Mouse (Mus musculus) spleen, postnatal 36 days (tissue): Measurements from ENCODE around the gene Pum2.
A peak's percentile ranks its signal among the peaks of the same experiment; 100 is the strongest.
"Not testable (repeated sequence)": the region's sequence is repeated elsewhere in the genome, so short reads cannot be mapped to it uniquely, and the experiment has no call there.

ENCODE experiments used
- DNase-seq, 2 experiments: peaks; one replicate each; pipeline ENCODE4 v3.0.0; 2022; ENCODE audit warnings: low spot score in 2 of 2, mixed read lengths in 1 of 2

Pum2 gene

DNA sequence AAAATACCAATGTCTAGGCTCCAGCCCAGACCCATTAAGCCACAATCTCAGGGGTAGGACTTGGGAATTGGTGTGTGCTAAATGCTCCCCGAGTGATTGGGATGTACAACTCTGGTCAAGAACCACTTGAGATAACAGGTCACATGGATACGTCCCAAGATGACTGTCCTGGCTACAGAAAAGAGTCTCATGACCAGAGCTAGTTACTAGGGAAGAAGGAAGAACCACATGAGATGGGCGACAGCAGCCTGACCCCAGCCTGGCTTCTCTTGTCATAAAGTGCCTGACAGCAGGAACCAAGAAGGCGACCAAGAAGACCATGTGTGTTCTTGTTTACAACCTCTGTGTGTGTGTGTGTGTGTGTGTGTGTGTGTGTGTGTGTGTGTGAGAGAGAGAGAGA lies 4.5 kb upstream of the Pum2 start:
- no peak for DNase-seq

DNA sequence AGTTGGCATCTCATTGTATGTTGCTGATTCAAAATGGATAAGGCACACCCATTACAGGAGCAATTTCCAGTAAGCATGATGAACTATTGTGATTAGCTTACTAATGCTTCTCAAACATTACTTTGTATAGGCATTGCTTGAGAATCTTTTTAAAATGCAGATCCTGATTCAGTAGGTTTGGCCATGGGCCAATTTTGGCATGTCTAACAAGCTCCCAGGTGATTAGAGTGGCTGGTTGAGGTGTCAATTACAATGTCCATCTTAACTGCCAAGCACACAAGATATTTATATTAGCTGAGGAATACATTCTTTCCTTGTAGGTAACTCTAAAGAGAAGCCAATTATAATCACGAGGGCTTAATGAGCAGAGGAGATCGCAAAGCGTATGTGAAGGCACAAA lies 4.1 kb upstream of the Pum2 start:
- no peak for DNase-seq

DNA sequence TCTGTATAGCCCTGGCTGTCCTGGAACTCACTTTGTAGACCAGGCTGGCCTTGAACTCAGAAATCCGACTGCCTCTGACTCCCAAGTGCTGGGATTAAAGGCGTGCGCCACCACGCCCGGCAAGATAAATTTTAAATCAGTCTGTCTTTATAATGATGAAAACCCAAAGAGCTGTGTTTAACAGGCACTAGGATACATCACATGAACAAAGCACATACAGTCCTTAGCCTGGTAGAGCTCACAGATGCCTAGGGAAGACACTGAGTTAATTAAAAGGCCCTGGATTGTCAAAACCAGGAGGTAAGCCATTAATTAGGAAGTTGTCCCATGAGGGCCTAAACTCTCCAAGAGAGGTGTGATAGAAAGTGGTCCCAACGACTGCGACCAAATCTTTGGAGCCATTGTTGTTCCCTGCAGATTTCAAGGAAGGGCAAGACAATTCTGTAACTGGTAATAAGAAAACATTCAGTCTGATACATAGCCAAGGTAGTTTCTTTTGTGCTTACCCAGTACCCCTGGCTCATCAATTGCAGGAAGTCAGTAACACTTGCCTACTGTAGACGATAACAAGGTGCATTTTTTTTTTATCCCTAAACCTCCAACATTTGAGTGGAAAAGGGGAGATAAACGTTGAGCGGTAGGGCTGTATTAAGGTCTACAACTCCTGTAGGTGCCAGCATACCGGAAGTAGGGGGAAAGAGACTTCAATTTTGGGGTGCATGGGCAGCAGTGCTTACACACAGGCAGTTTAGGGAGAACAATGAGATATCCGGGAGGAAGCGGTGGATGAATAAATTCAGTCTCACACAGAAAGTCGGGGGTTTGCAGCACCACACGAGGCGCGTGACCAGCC lies 587 bp upstream of the Pum2 start:
- no peak for DNase-seq

DNA sequence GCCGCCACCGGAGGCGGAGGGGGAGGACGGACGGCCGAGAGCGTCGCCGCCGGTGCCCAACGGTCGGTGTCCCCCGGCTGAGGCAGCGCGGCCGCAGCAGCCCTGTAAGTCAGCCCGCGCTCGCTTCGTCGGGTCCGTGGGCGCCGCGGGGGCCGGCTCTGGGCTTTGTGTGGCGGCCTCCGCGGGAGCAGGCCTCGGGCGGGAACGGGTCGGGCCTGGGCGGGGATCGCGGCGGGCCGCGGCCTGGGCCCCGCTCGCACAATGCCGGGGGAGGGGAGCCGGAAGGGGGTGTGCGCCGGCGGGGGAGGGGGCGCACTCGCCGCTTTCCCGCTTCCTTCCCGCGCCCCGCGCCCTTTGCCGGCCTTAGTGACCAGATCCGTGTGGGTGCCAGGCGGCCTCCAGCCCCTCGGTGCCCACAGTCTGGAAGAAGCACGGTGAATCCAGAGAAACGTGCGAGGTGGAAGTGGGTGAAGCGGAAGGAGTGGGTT lies 487 bp downstream of the Pum2 start:
- peak; percentile 54 to 58 for DNase-seq

DNA sequence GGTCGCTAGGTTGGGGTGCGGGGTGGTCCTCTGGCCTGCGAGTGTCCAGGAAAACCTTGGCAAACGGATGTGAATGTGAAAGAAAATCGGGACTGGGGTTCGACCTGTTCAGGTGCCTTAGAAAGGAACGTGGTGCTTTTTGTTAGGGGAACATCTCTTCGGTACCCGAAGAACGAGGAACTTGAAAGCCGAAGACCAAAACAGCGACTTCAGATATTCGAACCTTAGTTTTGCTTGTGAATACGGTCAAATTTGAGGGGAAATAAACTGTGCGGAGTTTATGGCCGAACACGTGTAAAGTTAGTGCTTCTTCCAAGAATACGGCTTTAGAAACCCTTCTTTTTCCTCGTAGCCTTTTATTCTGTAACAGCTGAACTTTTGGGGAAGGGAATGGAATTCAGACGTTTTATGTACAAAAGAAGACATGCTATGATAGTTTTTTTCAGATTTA lies 982 bp downstream of the Pum2 start:
- peak; percentile 19 to 27 for DNase-seq

DNA sequence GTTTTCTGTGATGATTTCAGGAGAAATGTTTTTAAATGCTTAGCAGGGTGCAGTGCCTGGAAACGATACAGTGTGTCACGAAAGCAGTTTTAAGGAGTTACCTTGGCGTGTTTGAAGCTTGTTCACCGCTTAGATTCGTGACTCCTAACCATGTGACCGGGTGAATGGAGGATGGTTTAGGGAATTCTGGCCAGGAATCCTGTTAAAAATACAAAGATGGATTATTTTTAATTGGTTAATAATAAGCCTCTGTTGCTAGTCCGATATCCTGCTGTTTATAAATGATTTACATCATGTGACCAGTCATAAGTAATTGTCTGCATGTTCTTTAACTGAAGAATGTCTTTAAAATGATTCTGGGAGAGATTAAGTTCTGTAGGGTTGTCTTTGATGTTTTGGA lies 1.4 kb downstream of the Pum2 start:
- no peak for DNase-seq

DNA sequence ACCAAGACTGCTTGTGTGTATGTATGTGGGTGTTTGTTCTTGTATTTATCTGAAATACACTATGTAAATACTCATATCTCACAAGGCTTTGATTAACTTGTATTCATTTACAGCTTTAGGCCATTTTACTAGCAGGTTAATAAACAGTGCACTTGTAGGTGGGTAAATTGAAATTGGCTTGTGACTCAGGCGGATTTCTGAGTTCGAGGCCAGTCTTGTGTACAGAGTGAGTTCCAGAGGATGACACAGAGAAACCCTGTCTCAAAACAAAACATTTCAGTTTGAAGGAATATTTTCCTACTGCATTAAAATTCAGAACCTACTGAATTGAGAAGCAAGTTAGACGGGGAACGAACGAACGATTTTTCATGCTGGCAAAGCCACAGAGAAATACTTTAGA lies 2.4 kb downstream of the Pum2 start:
- no peak for DNase-seq

DNA sequence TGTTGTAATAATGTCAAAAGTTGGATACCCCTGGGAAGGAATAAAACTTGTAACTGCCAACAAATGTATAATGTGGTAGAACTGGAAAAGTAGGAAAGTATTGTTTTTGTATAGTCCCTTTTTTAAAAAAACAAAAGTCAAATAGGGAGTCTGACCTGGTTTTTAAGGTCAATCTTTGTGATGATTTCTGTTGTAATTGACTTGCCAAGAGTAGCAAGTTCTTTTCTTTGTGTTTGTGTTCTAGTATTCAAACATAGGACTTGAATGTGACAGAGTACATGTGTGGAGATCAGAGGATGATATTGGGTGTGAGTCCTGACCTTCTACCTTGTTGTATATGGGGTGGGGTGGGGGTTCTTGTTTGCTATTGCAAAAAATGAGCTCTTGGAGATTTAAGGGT lies 4.0 kb downstream of the Pum2 start:
- no peak for DNase-seq

DNA sequence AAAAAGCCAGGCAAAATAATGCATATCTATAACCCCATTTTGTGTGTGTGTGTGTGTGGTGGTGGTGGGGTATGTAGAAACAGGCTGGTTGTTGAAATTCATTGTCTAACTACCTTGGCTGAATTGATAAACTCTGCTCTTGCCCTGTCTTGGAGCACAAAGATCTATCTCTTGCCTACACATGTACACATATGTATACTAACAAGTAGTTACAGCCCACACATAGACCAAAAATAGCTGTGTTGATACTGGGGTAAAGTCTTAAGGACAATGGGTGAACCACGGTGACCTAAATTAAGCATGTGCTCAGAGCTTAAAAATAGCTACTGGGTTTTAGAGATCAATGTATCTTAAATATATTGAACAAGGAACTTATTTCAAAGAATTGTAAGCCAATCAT lies 10.3 kb downstream of the Pum2 start:
- DNase-seq: no peak

DNA sequence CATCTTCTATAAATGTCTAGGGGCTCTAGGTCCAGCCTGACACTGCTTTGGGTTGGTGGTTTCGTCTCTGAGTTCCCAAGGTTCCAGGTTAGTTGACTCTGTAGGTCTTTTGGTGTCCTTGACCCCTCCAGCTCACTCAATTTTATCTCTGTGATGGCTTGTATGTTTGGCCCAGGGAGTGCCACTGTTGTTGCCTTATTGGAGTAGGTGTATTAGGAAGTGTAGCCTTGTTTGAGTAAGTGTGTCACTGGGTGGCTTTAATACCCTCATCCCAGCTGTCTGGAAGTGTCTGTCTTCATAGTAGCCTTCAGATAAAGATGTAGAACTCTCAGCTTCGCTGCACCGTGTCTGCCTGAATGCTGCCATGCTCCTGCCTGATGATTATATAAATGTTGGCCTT lies 11.1 kb downstream of the Pum2 start:
- DNase-seq: no peak

DNA sequence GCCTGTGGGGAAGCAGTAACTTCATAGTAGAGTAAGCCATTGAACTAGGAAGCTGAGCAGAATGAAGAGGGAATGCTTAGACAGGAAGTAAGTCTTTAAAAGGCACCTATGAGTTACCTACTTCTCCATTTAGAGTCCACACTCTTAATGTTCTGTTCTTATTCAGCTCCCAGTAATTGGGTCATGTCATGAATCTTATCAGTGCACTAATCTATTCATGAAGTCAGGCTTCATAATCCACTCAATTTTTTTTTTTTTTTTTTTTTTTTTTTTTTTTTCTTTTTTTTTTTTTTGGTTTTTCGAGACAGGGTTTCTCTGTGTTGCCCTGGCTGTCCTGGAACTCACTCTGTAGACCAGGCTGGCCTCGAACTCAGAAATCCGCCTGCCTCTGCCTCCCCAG lies 15.9 kb downstream of the Pum2 start:
- DNase-seq: not testable (repeated sequence)

DNA sequence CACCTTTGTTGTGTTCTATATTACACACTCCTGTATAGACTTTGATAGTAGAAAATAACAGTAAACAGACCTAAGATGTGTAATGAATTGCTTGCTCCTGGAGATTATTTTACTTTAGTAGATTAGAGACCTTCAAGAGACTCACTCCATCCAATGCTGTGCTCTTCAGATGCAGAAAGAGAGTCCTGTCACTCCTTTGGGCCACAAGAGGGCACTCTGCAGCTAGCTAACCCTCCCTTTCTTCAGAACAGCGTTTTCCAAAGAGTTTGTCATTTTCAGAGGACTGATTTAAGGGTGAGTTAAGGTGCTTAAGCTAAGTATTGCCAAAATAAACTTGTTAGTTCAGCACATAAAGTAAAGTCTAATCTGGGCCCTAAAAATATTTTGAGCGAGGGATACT lies 25.0 kb downstream of the Pum2 start:
- DNase-seq: peak; percentile 33 to 35

DNA sequence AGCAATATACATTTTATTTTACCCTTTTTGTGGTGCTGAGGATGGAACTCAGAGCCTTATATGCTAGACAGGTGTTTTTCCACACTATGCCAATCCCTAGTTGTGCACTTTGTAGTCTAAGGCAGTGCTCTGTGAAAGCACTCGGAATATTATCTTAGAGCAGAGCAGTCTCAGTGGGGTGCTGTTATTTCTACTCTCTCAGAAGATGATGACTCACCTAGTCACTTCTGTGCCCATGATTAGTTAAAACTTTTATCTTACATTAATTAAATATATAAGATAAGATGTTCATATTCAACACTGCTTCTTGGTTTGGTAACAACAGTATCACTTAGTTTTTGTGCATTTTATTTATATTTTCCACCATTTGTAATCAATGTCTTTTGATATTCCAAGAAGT lies 30.1 kb downstream of the Pum2 start:
- no peak for DNase-seq

DNA sequence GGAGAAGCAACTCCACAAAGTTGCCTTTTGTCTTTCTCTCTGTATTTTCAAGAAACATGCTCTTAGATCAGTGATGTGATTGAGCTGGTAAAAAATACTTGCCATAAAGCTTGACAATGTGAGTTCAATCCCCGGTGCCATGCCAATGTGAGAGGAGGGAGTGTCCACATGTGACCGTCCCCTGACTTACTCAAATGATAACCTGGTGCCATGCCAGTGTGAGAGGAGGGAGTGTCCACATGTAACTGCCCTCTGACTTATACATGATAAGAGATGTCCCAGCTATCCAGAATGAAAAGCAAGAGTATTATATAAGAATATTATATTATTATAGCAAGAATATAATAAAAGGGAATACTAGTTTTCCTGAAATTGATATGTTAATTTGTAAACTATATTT lies 34.9 kb downstream of the Pum2 start:
- peak in 1 of 2 experiments; percentile 40 for DNase-seq

DNA sequence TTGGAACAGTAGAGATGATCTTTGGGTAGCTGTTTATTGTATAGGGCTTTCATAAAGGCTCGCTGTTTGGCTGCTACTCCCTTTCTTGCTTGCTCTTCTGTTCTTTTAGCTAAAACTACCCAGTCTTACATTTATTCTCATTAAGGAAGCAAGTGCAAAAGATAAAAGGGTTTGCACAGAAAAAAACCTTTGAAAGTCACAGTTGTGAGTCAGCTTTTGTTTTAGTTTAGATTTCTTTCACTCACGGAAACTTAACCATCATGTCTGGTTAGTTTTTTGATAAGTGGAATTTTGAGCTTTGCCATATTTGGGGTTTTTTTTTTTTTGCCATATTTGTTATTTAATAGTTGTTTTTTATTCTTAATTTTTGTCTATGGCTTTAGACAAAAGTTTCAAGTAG lies 38.7 kb downstream of the Pum2 start:
- no peak for DNase-seq

DNA sequence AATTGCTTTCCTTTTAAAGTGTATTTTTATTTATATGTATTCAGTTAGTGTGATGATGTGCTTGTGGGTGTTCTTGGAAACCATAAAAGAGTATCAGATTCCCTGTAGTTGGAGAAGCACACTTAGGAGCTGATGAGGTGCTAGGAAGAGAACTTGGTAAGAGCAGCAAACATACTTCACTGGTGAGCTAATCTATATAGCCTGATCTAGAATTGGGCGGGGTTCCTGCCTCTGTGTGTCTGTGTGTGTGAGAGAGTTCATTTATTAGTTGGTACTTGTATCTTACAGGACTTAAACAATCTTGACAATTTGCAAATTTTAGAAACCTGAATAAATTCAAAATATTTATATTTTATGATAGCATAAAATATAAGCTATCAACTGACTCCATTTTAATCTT lies 42.2 kb downstream of the Pum2 start:
- no peak for DNase-seq

DNA sequence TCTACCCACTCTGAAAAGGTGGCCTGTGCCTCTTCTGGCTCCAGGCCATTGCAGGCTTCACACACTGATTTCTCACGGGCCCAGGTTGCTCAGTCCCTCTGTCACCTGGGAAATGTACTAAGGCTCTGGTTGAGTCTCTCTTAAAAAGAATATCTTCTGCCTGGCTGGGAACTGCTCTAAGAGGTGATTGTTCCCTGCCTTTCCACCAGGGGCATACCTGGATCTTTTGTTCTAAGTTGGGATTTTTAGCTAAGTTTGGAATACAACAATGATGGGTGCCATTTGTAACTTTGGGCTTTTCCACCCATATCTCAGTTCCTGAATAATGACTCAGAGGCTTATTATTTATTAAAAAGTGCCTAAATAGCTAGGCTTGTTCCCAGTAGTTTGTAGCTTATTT lies 53.0 kb downstream of the Pum2 start:
- DNase-seq: no peak

DNA sequence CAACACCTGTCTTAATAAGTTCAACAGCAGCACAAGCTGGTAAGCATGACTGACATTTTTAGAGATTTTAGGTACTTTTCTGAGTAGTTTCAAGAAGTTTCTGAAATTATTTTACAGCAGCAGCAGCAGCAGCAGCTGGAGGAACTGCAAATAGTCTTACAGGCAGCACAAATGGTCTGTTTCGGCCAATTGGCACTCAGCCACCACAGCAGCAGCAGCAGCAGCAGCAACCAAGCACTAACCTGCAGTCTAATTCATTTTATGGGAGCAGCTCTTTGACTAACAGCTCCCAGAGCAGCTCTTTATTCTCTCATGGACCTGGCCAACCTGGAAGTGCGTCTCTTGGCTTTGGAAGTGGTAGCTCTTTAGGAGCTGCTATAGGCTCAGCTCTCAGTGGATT lies 54.8 kb downstream of the Pum2 start:
- DNase-seq: no peak

DNA sequence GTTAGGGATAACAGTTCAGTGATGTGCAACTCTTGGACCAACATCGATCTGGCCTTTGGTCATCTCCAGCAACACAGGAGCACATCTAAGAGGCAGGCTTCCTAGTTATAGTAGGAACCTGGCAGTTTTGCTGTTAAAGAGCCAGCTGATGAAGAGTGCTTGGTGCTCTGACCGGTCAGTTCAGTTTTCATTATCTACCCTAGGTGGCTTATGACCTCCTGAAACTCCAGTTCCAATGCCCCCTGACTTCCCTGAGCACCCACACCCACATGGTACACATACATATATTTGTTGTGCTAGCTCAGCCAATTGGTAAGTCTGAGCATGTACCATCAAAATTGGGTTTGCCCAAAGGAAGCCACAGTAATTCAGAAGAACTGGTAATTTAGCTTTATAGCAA lies 79.7 kb downstream of the Pum2 start:
- no peak for DNase-seq

DNA sequence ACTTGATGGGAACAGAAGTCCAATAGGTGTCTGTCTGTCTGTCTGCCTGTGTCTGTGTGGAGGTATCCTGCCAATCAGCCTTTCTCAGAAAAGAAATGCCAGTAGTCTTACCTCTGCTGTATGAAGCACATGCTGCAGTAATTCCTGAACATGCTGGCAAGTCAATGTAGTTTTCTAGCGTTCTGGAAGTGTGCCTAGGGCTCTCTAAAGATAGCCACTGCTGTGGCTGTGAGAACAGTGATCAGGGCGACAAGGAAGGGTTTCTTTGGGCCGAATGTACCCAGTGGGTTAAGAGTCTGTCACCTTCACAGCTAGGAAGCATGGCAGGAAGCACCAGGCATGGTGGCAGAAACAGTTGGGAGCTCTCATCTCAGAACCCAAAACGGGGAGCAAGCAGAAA lies 80.2 kb downstream of the Pum2 start:
- DNase-seq: no peak

DNA sequence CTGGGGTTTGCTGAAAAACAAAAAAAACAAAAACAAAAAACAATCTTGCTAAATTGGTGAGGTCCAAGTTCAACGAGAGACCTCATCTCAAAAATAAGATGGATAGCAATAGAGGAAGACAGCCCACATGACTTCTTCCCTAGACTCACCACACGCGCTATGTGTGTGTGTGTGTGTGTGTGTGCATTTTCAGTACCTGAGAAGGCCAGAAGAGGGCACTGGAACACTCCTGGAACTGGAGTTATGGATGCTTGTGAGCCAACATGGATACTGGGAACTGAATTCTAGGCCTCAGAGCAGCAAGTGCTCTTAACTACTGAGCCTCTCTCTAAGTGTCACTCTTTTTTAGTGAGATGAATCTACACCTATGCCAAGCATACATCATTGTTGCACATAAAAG lies 84.1 kb downstream of the Pum2 start:
- no peak for DNase-seq

DNA sequence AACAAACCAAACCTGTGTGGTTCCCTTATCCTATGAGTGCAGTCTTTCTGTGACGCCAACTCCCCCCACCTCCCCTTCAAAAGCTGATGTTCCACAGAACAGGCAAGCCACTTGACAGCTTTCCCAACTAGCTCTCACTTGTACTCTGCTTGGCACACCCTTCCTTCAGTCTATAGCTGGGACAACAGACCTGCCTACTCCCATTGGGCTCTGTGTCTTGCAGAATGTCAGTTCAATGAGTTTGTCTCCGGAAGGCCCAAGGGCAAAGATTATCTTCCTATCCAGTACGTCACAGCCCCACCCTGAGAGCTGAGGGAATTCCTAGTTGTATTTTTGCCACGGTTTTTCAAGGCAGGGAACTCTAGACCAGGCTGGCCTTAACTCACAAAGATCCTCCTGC lies 85.2 kb downstream of the Pum2 start:
- no peak for DNase-seq

DNA sequence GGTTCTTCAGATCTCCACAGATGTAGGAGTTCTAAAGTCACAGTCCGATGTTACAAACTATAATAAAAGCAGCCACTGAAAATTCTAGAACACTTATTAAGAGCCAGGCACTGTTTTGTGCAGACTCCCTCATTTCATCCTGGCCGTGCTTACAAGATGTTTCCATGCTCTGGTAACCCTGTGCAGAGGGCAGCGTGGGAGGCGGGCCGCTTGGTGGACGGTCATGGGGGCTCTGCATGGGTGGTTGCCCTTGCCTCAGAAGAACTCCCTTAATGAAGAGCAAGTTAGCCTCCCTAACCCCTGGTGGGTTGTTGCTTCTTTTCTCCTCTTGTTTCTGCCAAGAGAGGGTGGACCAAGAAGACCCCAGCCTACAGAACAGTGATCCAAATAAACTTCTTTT lies 85.8 kb downstream of the Pum2 start:
- DNase-seq: no peak

DNA sequence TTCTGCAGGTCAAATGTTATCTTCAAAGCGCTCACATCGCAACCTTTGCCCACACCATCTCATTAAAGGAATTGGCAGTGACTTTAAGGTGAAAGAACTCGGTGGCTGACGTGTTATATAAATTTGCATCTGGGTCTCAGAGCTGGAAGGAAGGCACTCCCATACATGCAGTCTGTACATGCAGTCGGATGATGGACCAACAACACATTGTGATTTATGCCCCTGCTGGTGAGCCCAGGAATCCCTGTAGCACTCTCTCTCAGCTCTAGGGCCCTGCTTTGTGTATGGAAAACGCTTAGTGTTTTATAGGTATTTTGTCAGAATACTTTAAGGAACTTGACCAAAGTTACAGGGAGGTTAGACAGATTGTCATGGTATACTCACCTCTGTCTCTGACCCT lies 86.6 kb downstream of the Pum2 start:
- DNase-seq: no peak
